Mouse (Mus musculus) liver, embryonic 14.5 days (tissue): ENCODE measurements around the gene Obscn. TPM values are rescaled to one million over a fixed set of nuclear protein-coding genes. Genes with fewer than 3 reads are reported as not detected.

ENCODE experiments used
- ATAC-seq: fragments of 200-750 bp; cut with Nextera tagmentation; 2 replicates; pipeline ENCODE4 v1.8.0; 2017; ENCODE audit warnings: moderate number of reproducible peaks, mild to moderate bottlenecking, moderate library complexity; ENCODE audit not compliant: insufficient read depth
- DNase-seq, 3 experiments: peaks; one replicate each; pipeline ENCODE4 v3.0.0-alpha.2; 2012 to 2013; ENCODE audit warnings: low read depth in 3 of 3, low spot score in 3 of 3
- H3K27ac ChIP-seq: fragments of 300-500 bp; sonication (generic); 2 replicates; pipeline ENCODE4 v1.5.1; 2014; ENCODE audit warnings: moderate library complexity, mild to moderate bottlenecking, control low read depth, inconsistent platforms
- H3K27me3 ChIP-seq: fragments of 300-500 bp; sonication (generic); 2 replicates; pipeline ENCODE4 v1.6.1; 2014; ENCODE audit warnings: mild to moderate bottlenecking, low read length, moderate library complexity; ENCODE audit not compliant: control insufficient read depth, insufficient read depth
- H3K36me3 ChIP-seq: fragments of 300-500 bp; sonication (generic); replicated peaks from 2 replicates; pipeline ENCODE4 v1.6.1; 2014; ENCODE audit warnings: low read depth; ENCODE audit not compliant: control insufficient read depth, insufficient read depth
- H3K4me1 ChIP-seq, 2 experiments: fragments of 200-500 bp in 1 of 2; fragments of 300-500 bp in 1 of 2; sonication (generic) in 1 of 2; replicated peaks; 2 replicates each; pipeline ENCODE4 v1.6.1; 2012 to 2014; ENCODE audit warnings: antibody characterized with exemption in 1 of 2, inconsistent platforms in 1 of 2, low read length in 1 of 2; ENCODE audit not compliant: control insufficient read depth in 2 of 2, insufficient read depth in 2 of 2
- H3K4me2 ChIP-seq: fragments of 300-500 bp; sonication (generic); 2 replicates; pipeline ENCODE4 v1.6.1; 2014; ENCODE audit warnings: low read depth, mild to moderate bottlenecking, control low read depth, moderate library complexity
- H3K4me3 ChIP-seq, 2 experiments: fragments of 200-500 bp in 1 of 2; fragments of 300-500 bp in 1 of 2; sonication (generic) in 1 of 2; 2 replicates each; pipeline ENCODE4 v1.5.1; 2012 to 2014; ENCODE audit warnings: low read depth in 2 of 2, low read length in 2 of 2, mild to moderate bottlenecking in 2 of 2, control low read depth in 1 of 2, inconsistent platforms in 1 of 2, moderate library complexity in 1 of 2; ENCODE audit not compliant: insufficient read depth in 1 of 2
- H3K9ac ChIP-seq: fragments of 300-500 bp; sonication (generic); replicated peaks from 2 replicates; pipeline ENCODE4 v1.6.1; 2014; ENCODE audit warnings: mild to moderate bottlenecking, control low read depth, moderate library complexity
- H3K9me3 ChIP-seq: fragments of 300-500 bp; sonication (generic); 2 replicates; pipeline ENCODE4 v1.6.1; 2016; ENCODE audit warnings: low read length, mixed read lengths; ENCODE audit not compliant: control insufficient read depth
- CTCF ChIP-seq: IDR thresholded peaks from 2 replicates; pipeline ENCODE4 v1.5.1; 2016; ENCODE audit warnings: antibody characterized with exemption, low read depth, control low read depth
- EP300 ChIP-seq: IDR thresholded peaks from 2 replicates; pipeline ENCODE4 v1.6.1; 2016; ENCODE audit warnings: antibody characterized with exemption, low read depth
- whole genome bisulfite sequencing: fragments of 180-500 bp; shearing (Covaris S2); extraction: QIAGEN DNeasy Blood & Tissue Kit; methylation state at CpG from one replicate; pipeline ENCODE4 v1.1.7; 2014; ENCODE audit not compliant: insufficient replicate concordance; 5-methylcytosine and 5-hydroxymethylcytosine counted together
- polyA plus RNA-seq, 2 experiments: library from polyadenylated mRNA; depleted of rRNA in 1 of 2; stranded (reverse) in 1 of 2; unstranded in 1 of 2; fragments of >200 nt; fragmentation: Nextera tagmentation in 1 of 2; extraction: Ambion mirVana in 1 of 2; gene quantifications; 2 replicates each; pipeline versions ENCODE4 v1.2.1 to v1.2.3; 2012 to 2014

Obscn gene
- polyA plus RNA-seq (2012; rRNA removed), result 0.11 TPM in 2 replicates
- 0.06 and 0.13 TPM in 2 replicates for polyA plus RNA-seq (2014; fragmentation: Nextera tagmentation; extraction: Ambion mirVana)

DNA sequence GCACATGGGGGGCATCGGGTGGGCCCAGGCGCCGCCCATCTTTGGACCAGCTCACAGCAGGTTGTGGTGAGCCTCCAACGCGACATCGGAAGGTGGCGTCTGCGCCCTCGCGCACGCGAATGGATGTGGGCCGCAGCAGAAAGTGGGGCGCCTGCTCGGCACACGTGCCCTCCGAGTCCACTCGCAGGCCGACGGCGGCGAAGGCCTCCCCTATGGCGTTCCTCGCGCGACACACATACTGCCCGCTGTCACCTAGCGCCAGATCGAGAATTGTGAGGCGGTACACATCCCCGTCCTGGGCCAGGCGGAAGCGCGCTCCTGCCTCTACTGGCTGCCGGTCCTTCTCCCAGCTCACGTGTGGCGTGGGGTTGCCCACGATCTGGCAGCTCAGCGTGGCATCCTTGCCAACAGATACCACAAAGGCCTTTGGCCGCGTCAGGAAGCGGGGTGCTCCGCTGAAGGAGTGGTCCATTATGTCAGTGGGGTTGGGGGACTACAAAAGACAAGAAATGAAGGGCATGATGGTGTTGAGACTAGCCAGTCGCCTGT, at the start of gene Obscn:
Gene Obscn (minus strand): TSS at position 499 of the 549 bp plus-strand sequence.
- H3K4me1 ChIP-seq, result no peaks in the 10 kb centered on the region
- DNase-seq, result no peak
- TF ChIP-seq EP300 (no peak), CTCF (no peak)
- 17% methylated on average over 44 of the region's 44 CpGs for WGBS
- no peak within 1 kb of the TSS for H3K4me2 ChIP-seq
- H3K27me3 ChIP-seq, result peaks cover 34% of the 10 kb centered on the region
- H3K4me3 ChIP-seq, result no peak within 1 kb of the TSS
- no peaks in the 10 kb centered on the region for H3K9me3 ChIP-seq
- no peak within 1 kb of the TSS for H3K27ac ChIP-seq
- H3K36me3 ChIP-seq, result no peaks in the 10 kb centered on the region
- no peak for ATAC-seq
- no peak within 1 kb of the TSS for H3K9ac ChIP-seq

DNA sequence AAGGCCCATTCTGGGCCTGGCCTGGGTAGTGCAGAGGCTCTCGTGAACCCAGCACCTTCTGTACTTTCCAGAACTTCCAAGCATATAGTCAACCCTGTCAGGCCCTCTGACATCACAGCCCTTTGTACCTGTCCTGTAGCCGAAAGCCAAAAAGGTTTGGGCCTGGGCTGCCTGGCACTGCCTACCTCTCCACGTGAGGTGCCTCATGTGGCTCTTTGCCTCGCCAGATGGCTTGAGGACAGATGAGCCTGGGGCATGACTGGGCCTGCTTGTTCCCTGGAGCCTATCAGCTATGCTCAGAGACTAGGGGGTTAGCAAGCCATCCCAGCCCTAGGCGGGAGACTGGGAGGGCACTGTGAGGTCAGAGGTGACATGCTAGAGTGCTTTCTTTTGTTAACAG, 49.3 kb upstream of the Obscn start:
- H3K27ac ChIP-seq, result no peak overlapping the region

GRCm38 (mm10) chr11:59183821-59184220, 47.6 kb upstream of the Obscn start:
- Histone ChIP-seq H3K27ac (peak overlapping the region; percentile 38), H3K9ac (no peak overlapping the region), H3K9me3 (no peaks in the 10 kb centered on the region), H3K36me3 (no peaks in the 10 kb centered on the region; the same call in 1 of the 2 replicates), H3K4me2 (no peak overlapping the region), H3K4me1 (peaks cover 3 to 7% of the 10 kb centered on the region in 2 experiments; a peak in 3 of 4 replicates), H3K4me3 (no peak overlapping the region), H3K27me3 (peaks cover 6% of the 10 kb centered on the region)
- ATAC-seq (peak; percentile 76), DNase-seq (peak in 1 of 3 experiments; percentile 52)
- 15% methylated on average over 3 of the region's 3 CpGs for WGBS
- no peak for TF ChIP-seq EP300
- TF ChIP-seq CTCF, result peak; percentile 95

More for the DNA sequence above, 49.3 kb upstream of the Obscn start:
- 70% methylated on average over 5 of the region's 5 CpGs for WGBS
- no peak for DNase-seq
- H3K9ac ChIP-seq, result no peak overlapping the region
- H3K9me3 ChIP-seq, result no peaks in the 10 kb centered on the region
- H3K4me3 ChIP-seq, result no peak overlapping the region
- no peaks in the 10 kb centered on the region; the same call in 1 of the 2 replicates for H3K36me3 ChIP-seq
- no peaks in the 10 kb centered on the region for H3K27me3 ChIP-seq
- TF ChIP-seq CTCF (no peak), EP300 (no peak)
- peaks cover 8 to 12% of the 10 kb centered on the region in 2 experiments for H3K4me1 ChIP-seq
- no peak for ATAC-seq
- no peak overlapping the region for H3K4me2 ChIP-seq

- 66% methylated on average over 3 of the region's 3 CpGs for WGBS
- DNase-seq, result no peak
- H3K36me3 ChIP-seq, result no peaks in the 10 kb centered on the region; the same call in 1 of the 2 replicates
- peak within 1 kb of the TSS; percentile 38 for H3K27ac ChIP-seq
- peaks cover 3 to 7% of the 10 kb centered on the region in 2 experiments; a peak in 3 of 4 replicates for H3K4me1 ChIP-seq
- no peaks in the 10 kb centered on the region for H3K9me3 ChIP-seq
- no peak for ATAC-seq
- H3K27me3 ChIP-seq, result peaks cover 15% of the 10 kb centered on the region
- H3K9ac ChIP-seq, result no peak within 1 kb of the TSS
- no peak within 1 kb of the TSS for H3K4me2 ChIP-seq
- H3K4me3 ChIP-seq, result no peak within 1 kb of the TSS
- peak; percentile 7; the same call in 1 of the 2 replicates for TF ChIP-seq CTCF
- TF ChIP-seq EP300, result no peak
These were observed 46.7 kb upstream of the Obscn start, which contains the start of gene Gjc2 for GRCm38 (mm10) chr11:59182864-59183331. Gene Gjc2, minus strand, starts transcription at chr11:59183213.

DNA sequence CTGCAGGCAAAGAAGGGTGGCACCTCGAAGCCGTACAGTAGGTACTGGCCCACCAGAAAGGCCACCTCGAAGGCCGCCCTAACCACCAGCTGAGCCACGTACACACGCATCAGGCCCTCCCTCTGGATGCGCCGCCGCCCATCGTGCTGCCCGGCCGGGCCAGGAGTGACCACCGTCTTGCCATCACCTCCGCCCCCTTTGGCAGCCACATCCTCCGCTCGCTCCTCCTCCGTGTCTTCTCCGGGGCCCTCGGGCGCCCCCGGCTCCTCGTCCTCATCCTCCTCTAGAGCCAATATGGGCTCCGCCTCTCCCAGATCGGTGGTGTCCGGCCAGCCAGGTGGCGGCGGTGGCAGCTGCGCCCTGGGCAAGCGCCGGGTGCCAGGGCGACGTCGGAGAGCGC, 40.7 kb upstream of the Obscn start:
- Histone ChIP-seq H3K9ac (no peak overlapping the region), H3K4me3 (no peak overlapping the region), H3K27ac (no peak overlapping the region), H3K36me3 (no peaks in the 10 kb centered on the region), H3K9me3 (no peaks in the 10 kb centered on the region), H3K4me1 (no peaks in the 10 kb centered on the region; a peak in 1 of 4 replicates), H3K27me3 (peaks cover 51% of the 10 kb centered on the region), H3K4me2 (no peak overlapping the region)
- ATAC-seq, result no peak
- no peak for TF ChIP-seq EP300
- no peak for TF ChIP-seq CTCF
- DNase-seq, result no peak
- 11% methylated on average over 34 of the region's 34 CpGs for WGBS
